Mouse (Mus musculus): ENCODE results near the gene Usp29. TPM values are rescaled to one million over a fixed set of nuclear protein-coding genes. Genes with fewer than 3 reads are reported as not detected.
A peak's percentile ranks its signal among the peaks of the same experiment; 100 is the strongest.

Usp29 gene
- polyA plus RNA-seq, 1 experiment from 2014 or later: 32.0 TPM

GRCm38 (mm10) chr7:6779172-6779571, 48.8 kb downstream of the Usp29 start:
- Histone ChIP-seq H3K27me3 (replicated peaks; ENCODE audit: control insufficient read depth, insufficient read depth, low read length) (no peaks in the 10 kb centered on the region), H3K9me3 (ENCODE audit: control insufficient read depth, low read length) (no peaks in the 10 kb centered on the region), H3K4me1 (replicated peaks; ENCODE audit: control insufficient read depth, insufficient read depth, low read length) (peaks cover 16% of the 10 kb centered on the region), H3K27ac (ENCODE audit: low read length) (no peak overlapping the region), H3K4me2 (ENCODE audit: low read length) (no peak overlapping the region), H3K9ac (replicated peaks; ENCODE audit: low read depth, low read length) (no peak overlapping the region), H3K36me3 (ENCODE audit: control insufficient read depth, insufficient read depth) (no peaks in the 10 kb centered on the region), H3K4me3 (replicated peaks; ENCODE audit: low read length) (no peak overlapping the region)
- WGBS: 89% methylated on average over 5 of the region's 5 CpGs
- no peak for ATAC-seq

GRCm38 (mm10) chr7:6781541-6781940, 51.2 kb downstream of the Usp29 start:
- WGBS: 7% methylated on average over 11 of the region's 11 CpGs
- Histone ChIP-seq H3K27ac (ENCODE audit: low read length) (no peak overlapping the region), H3K4me1 (replicated peaks; ENCODE audit: control insufficient read depth, insufficient read depth, low read length) (peaks cover 21% of the 10 kb centered on the region), H3K36me3 (ENCODE audit: control insufficient read depth, insufficient read depth) (no peaks in the 10 kb centered on the region), H3K27me3 (replicated peaks; ENCODE audit: control insufficient read depth, insufficient read depth, low read length) (no peaks in the 10 kb centered on the region), H3K4me3 (replicated peaks; ENCODE audit: low read length) (no peak overlapping the region), H3K4me2 (ENCODE audit: low read length) (no peak overlapping the region), H3K9ac (replicated peaks; ENCODE audit: low read depth, low read length) (no peak overlapping the region), H3K9me3 (ENCODE audit: control insufficient read depth, low read length) (no peaks in the 10 kb centered on the region)
- ATAC-seq: no peak

- Histone ChIP-seq H3K27me3 (replicated peaks; ENCODE audit: control insufficient read depth, insufficient read depth, low read length) (no peaks in the 10 kb centered on the region), H3K4me1 (replicated peaks; ENCODE audit: control insufficient read depth, insufficient read depth, low read length) (peaks cover 13% of the 10 kb centered on the region), H3K36me3 (ENCODE audit: control insufficient read depth, insufficient read depth) (no peaks in the 10 kb centered on the region), H3K4me3 (replicated peaks; ENCODE audit: low read length) (no peak overlapping the region), H3K9me3 (ENCODE audit: control insufficient read depth, low read length) (no peaks in the 10 kb centered on the region), H3K9ac (replicated peaks; ENCODE audit: low read depth, low read length) (no peak overlapping the region), H3K27ac (ENCODE audit: low read length) (no peak overlapping the region), H3K4me2 (ENCODE audit: low read length) (no peak overlapping the region)
- 4% methylated on average over 8 of the region's 8 CpGs for WGBS
- ATAC-seq: peak; percentile 31; the same call in 1 of the 2 replicates
These were observed 54.1 kb downstream of the Usp29 start for GRCm38 (mm10) chr7:6784340-6785073.

- Histone ChIP-seq H3K4me3 (replicated peaks; ENCODE audit: low read length) (no peak overlapping the region), H3K4me1 (replicated peaks; ENCODE audit: control insufficient read depth, insufficient read depth, low read length) (peaks cover 6% of the 10 kb centered on the region; the same call in 1 of the 2 replicates), H3K36me3 (ENCODE audit: control insufficient read depth, insufficient read depth) (no peaks in the 10 kb centered on the region), H3K27ac (ENCODE audit: low read length) (no peak overlapping the region), H3K9ac (replicated peaks; ENCODE audit: low read depth, low read length) (no peak overlapping the region), H3K4me2 (ENCODE audit: low read length) (no peak overlapping the region), H3K27me3 (replicated peaks; ENCODE audit: control insufficient read depth, insufficient read depth, low read length) (no peaks in the 10 kb centered on the region), H3K9me3 (ENCODE audit: control insufficient read depth, low read length) (no peaks in the 10 kb centered on the region)
- ATAC-seq: no peak
- 90% methylated on average over 2 of the region's 2 CpGs for WGBS
These were observed 56.6 kb downstream of the Usp29 start for GRCm38 (mm10) chr7:6787000-6787399.

GRCm38 (mm10) chr7:6788101-6788500, 57.7 kb downstream of the Usp29 start:
- whole genome bisulfite sequencing: 87% methylated on average over 2 of the region's 2 CpGs
- H3K36me3 ChIP-seq (ENCODE audit: control insufficient read depth, insufficient read depth): no peaks in the 10 kb centered on the region
- H3K9ac ChIP-seq (replicated peaks; ENCODE audit: low read depth, low read length): no peak overlapping the region

GRCm38 (mm10) chr7:6791286-6792065, 61.1 kb downstream of the Usp29 start:
- Histone ChIP-seq H3K27ac (ENCODE audit: low read length) (no peak overlapping the region), H3K4me3 (replicated peaks; ENCODE audit: low read length) (no peak overlapping the region), H3K4me2 (ENCODE audit: low read length) (no peak overlapping the region), H3K27me3 (replicated peaks; ENCODE audit: control insufficient read depth, insufficient read depth, low read length) (no peaks in the 10 kb centered on the region), H3K9ac (replicated peaks; ENCODE audit: low read depth, low read length) (no peak overlapping the region), H3K9me3 (ENCODE audit: control insufficient read depth, low read length) (no peaks in the 10 kb centered on the region), H3K4me1 (replicated peaks; ENCODE audit: control insufficient read depth, insufficient read depth, low read length) (no peaks in the 10 kb centered on the region), H3K36me3 (ENCODE audit: control insufficient read depth, insufficient read depth) (no peaks in the 10 kb centered on the region)
- no peak for ATAC-seq
- 92% methylated on average over 9 of the region's 9 CpGs for WGBS

More at GRCm38 (mm10) chr7:6788101-6788500, 57.7 kb downstream of the Usp29 start:
- H3K9me3 ChIP-seq (ENCODE audit: control insufficient read depth, low read length): no peaks in the 10 kb centered on the region
- no peaks in the 10 kb centered on the region for H3K27me3 ChIP-seq (replicated peaks; ENCODE audit: control insufficient read depth, insufficient read depth, low read length)
- H3K4me3 ChIP-seq (replicated peaks; ENCODE audit: low read length): no peak overlapping the region
- no peak for ATAC-seq
- peaks cover 6% of the 10 kb centered on the region; the same call in 1 of the 2 replicates for H3K4me1 ChIP-seq (replicated peaks; ENCODE audit: control insufficient read depth, insufficient read depth, low read length)
- no peak overlapping the region for H3K4me2 ChIP-seq (ENCODE audit: low read length)
- H3K27ac ChIP-seq (ENCODE audit: low read length): no peak overlapping the region

- H3K4me2 ChIP-seq (ENCODE audit: low read length): no peak overlapping the region
- no peaks in the 10 kb centered on the region for H3K4me1 ChIP-seq (replicated peaks; ENCODE audit: control insufficient read depth, insufficient read depth, low read length)
- H3K4me3 ChIP-seq (replicated peaks; ENCODE audit: low read length): no peak overlapping the region
- H3K9ac ChIP-seq (replicated peaks; ENCODE audit: low read depth, low read length): no peak overlapping the region
- no peaks in the 10 kb centered on the region for H3K9me3 ChIP-seq (ENCODE audit: control insufficient read depth, low read length)
- ATAC-seq: no peak
- no peak overlapping the region for H3K27ac ChIP-seq (ENCODE audit: low read length)
- 80% methylated on average over 6 of the region's 6 CpGs for WGBS
- H3K36me3 ChIP-seq (ENCODE audit: control insufficient read depth, insufficient read depth): no peaks in the 10 kb centered on the region
- no peaks in the 10 kb centered on the region for H3K27me3 ChIP-seq (replicated peaks; ENCODE audit: control insufficient read depth, insufficient read depth, low read length)
These were observed 62.9 kb downstream of the Usp29 start for GRCm38 (mm10) chr7:6793240-6793639.

GRCm38 (mm10) chr7:6793811-6794210, 63.4 kb downstream of the Usp29 start:
- Histone ChIP-seq H3K4me1 (replicated peaks; ENCODE audit: control insufficient read depth, insufficient read depth, low read length) (no peaks in the 10 kb centered on the region), H3K4me3 (replicated peaks; ENCODE audit: low read length) (no peak overlapping the region), H3K9me3 (ENCODE audit: control insufficient read depth, low read length) (no peaks in the 10 kb centered on the region), H3K27ac (ENCODE audit: low read length) (no peak overlapping the region), H3K36me3 (ENCODE audit: control insufficient read depth, insufficient read depth) (no peaks in the 10 kb centered on the region), H3K4me2 (ENCODE audit: low read length) (no peak overlapping the region), H3K9ac (replicated peaks; ENCODE audit: low read depth, low read length) (no peak overlapping the region), H3K27me3 (replicated peaks; ENCODE audit: control insufficient read depth, insufficient read depth, low read length) (no peaks in the 10 kb centered on the region)
- ATAC-seq: no peak
- 81% methylated on average over 3 of the region's 3 CpGs for WGBS

GRCm38 (mm10) chr7:6797408-6797807, 67.0 kb downstream of the Usp29 start:
- whole genome bisulfite sequencing: 75% methylated on average over 2 of the region's 2 CpGs
- Histone ChIP-seq H3K9ac (replicated peaks; ENCODE audit: low read depth, low read length) (no peak overlapping the region), H3K4me3 (replicated peaks; ENCODE audit: low read length) (no peak overlapping the region), H3K36me3 (ENCODE audit: control insufficient read depth, insufficient read depth) (no peaks in the 10 kb centered on the region), H3K27ac (ENCODE audit: low read length) (no peak overlapping the region), H3K4me2 (ENCODE audit: low read length) (no peak overlapping the region), H3K27me3 (replicated peaks; ENCODE audit: control insufficient read depth, insufficient read depth, low read length) (no peaks in the 10 kb centered on the region), H3K9me3 (ENCODE audit: control insufficient read depth, low read length) (no peaks in the 10 kb centered on the region), H3K4me1 (replicated peaks; ENCODE audit: control insufficient read depth, insufficient read depth, low read length) (no peaks in the 10 kb centered on the region)
- ATAC-seq: no peak

Measured in forebrain, embryonic 16.5 days (tissue).